Mouse (Mus musculus) lung, adult 2 months (tissue): ENCODE results near the gene Sp140. TPM values are rescaled to one million over a fixed set of nuclear protein-coding genes. Genes with fewer than 3 reads are reported as not detected.
"Not testable (repeated sequence)": the region's sequence is repeated elsewhere in the genome, so short reads cannot be mapped to it uniquely, and the experiment has no call there.

Experiments
- DNase-seq: peaks from one replicate; pipeline ENCODE4 v3.0.0; 2022
- H3K4me1 ChIP-seq: fragments of 200-500 bp; 2 replicates; pipeline ENCODE4 v1.6.1; 2011; ENCODE audit warnings: low read length; ENCODE audit not compliant: control insufficient read depth, insufficient read depth
- H3K4me3 ChIP-seq: fragments of 200-500 bp; replicated peaks from 2 replicates; pipeline ENCODE3; 2011; ENCODE audit warnings: low read depth, mild to moderate bottlenecking, control low read depth, low read length; ENCODE audit errors: extremely low read depth
- WGBS: fragments of 180-500 bp; shearing (Covaris S2); methylation state at CpG from one replicate; pipeline ENCODE4 v1.1.7; 2018; 5-methylcytosine and 5-hydroxymethylcytosine counted together
- polyA plus RNA-seq: library from polyadenylated mRNA; depleted of rRNA; stranded (reverse); fragments of >200 nt; gene quantifications from 2 replicates; pipeline ENCODE4 v1.2.3, GENCODE M21; 2012; rRNA removed

Sp140 gene
- polyA plus RNA-seq = 6.3 and 11.4 TPM in 2 replicates

- WGBS = 44% methylated on average over 1 of the region's 5 CpGs
- not testable (repeated sequence) for H3K4me1 ChIP-seq, DNase-seq
- H3K4me3 ChIP-seq = peak within 1 kb of the TSS; percentile 56
Observed at GRCm38 (mm10) chr1:85600078-85600477, at the start of gene Sp140. TSS of gene Sp140 (plus strand) at chr1:85600378.

- peak; percentile 28 for DNase-seq
- H3K4me1 ChIP-seq, H3K4me3 ChIP-seq: not testable (repeated sequence)
- WGBS = 70% methylated on average over 4 of the region's 4 CpGs
Observed at GRCm38 (mm10) chr1:85555261-85555660, 44.9 kb upstream of the Sp140 start.

GRCm38 (mm10) chr1:85573554-85573953, 26.6 kb upstream of the Sp140 start:
- 62% methylated on average over 4 of the region's 4 CpGs for WGBS
- H3K4me3 ChIP-seq, H3K4me1 ChIP-seq, DNase-seq: not testable (repeated sequence)

GRCm38 (mm10) chr1:85575376-85575775, 24.8 kb upstream of the Sp140 start, which contains the start of gene G530012D18Rik:
TSS of gene G530012D18Rik (plus strand) at chr1:85575676.
- not testable (repeated sequence) for H3K4me3 ChIP-seq, DNase-seq, H3K4me1 ChIP-seq
- 61% methylated on average over 2 of the region's 3 CpGs for WGBS

GRCm38 (mm10) chr1:85578372-85579010, 21.7 kb upstream of the Sp140 start:
- not testable (repeated sequence) for DNase-seq, H3K4me3 ChIP-seq, H3K4me1 ChIP-seq
- 59% methylated on average over 3 of the region's 3 CpGs for WGBS

GRCm38 (mm10) chr1:85579199-85580147, 20.7 kb upstream of the Sp140 start:
- WGBS = 61% methylated on average over 6 of the region's 7 CpGs
- H3K4me1 ChIP-seq, H3K4me3 ChIP-seq, DNase-seq: not testable (repeated sequence)

GRCm38 (mm10) chr1:85580148-85580534, 20.0 kb upstream of the Sp140 start:
- not testable (repeated sequence) for H3K4me1 ChIP-seq, H3K4me3 ChIP-seq, DNase-seq
- WGBS = 70% methylated on average over 3 of the region's 4 CpGs

GRCm38 (mm10) chr1:85580578-85580977, 19.6 kb upstream of the Sp140 start:
- not testable (repeated sequence) for H3K4me1 ChIP-seq, DNase-seq, H3K4me3 ChIP-seq
- 75% methylated on average over 3 of the region's 3 CpGs for WGBS

- H3K4me3 ChIP-seq, DNase-seq, H3K4me1 ChIP-seq: not testable (repeated sequence)
- 26% methylated on average over 5 of the region's 5 CpGs for WGBS
Observed at GRCm38 (mm10) chr1:85581518-85581917, 18.7 kb upstream of the Sp140 start.

- H3K4me1 ChIP-seq, H3K4me3 ChIP-seq, DNase-seq: not testable (repeated sequence)
- WGBS = 73% methylated on average over 1 of the region's 2 CpGs
Observed at GRCm38 (mm10) chr1:85588697-85589096, 11.5 kb upstream of the Sp140 start.

GRCm38 (mm10) chr1:85592526-85592925, 7.7 kb upstream of the Sp140 start:
- DNase-seq, H3K4me3 ChIP-seq, H3K4me1 ChIP-seq: not testable (repeated sequence)
- WGBS = 79% methylated on average over 8 of the region's 8 CpGs

- not testable (repeated sequence) for H3K4me3 ChIP-seq, H3K4me1 ChIP-seq, DNase-seq
- 53% methylated on average over 17 of the region's 17 CpGs for WGBS
Observed at GRCm38 (mm10) chr1:85598271-85599012, 1.7 kb upstream of the Sp140 start, which contains the start of gene Sp110. TSS of gene Sp110 (minus strand) at chr1:85598817.

- not testable (repeated sequence) for H3K4me1 ChIP-seq
- peak; percentile 50 for DNase-seq
- 51% methylated on average over 4 of the region's 4 CpGs for WGBS
- peak overlapping the region; percentile 56 for H3K4me3 ChIP-seq
Observed at GRCm38 (mm10) chr1:85600794-85601193, 616 bp downstream of the Sp140 start.

- not testable (repeated sequence) for H3K4me3 ChIP-seq, DNase-seq, H3K4me1 ChIP-seq
- no CpG with 5 or more reads among the region's 1 CpGs for WGBS
Observed at GRCm38 (mm10) chr1:85604341-85604740, 4.2 kb downstream of the Sp140 start.

GRCm38 (mm10) chr1:85608361-85608760, 8.2 kb downstream of the Sp140 start:
- H3K4me3 ChIP-seq, DNase-seq, H3K4me1 ChIP-seq: not testable (repeated sequence)
- WGBS = 73% methylated on average over 4 of the region's 4 CpGs
